Mouse (Mus musculus) forebrain, embryonic 15.5 days (tissue): Measurements from ENCODE around the gene Tet3. TPM values are rescaled to one million over a fixed set of nuclear protein-coding genes. Genes with fewer than 3 reads are reported as not detected.
A peak's percentile ranks its signal among the peaks of the same experiment; 100 is the strongest.

ENCODE experiments used
- ATAC-seq: fragments of 200-750 bp; cut with Nextera tagmentation; replicated peaks from 2 replicates; pipeline ENCODE4 v1.8.0; 2017; ENCODE audit warnings: mild to moderate bottlenecking, moderate TSS enrichment, moderate library complexity
- H3K27ac ChIP-seq: fragments of 300-500 bp; sonication (generic); replicated peaks from 2 replicates; pipeline ENCODE4 v1.5.1; 2015; ENCODE audit warnings: mild to moderate bottlenecking, inconsistent platforms
- H3K27me3 ChIP-seq: fragments of 300-500 bp; sonication (generic); 2 replicates; pipeline ENCODE4 v1.6.1; 2015; ENCODE audit warnings: inconsistent platforms
- H3K36me3 ChIP-seq: fragments of 300-500 bp; sonication (generic); 2 replicates; pipeline ENCODE4 v1.6.1; 2015; ENCODE audit warnings: mild to moderate bottlenecking, inconsistent platforms
- H3K4me1 ChIP-seq: fragments of 300-500 bp; sonication (generic); 2 replicates; pipeline ENCODE4 v1.6.1; 2015; ENCODE audit warnings: inconsistent platforms
- H3K4me2 ChIP-seq: fragments of 300-500 bp; sonication (generic); replicated peaks from 2 replicates; pipeline ENCODE4 v1.6.1; 2015; ENCODE audit warnings: mild to moderate bottlenecking, inconsistent platforms
- H3K4me3 ChIP-seq: fragments of 300-500 bp; sonication (generic); 2 replicates; pipeline ENCODE4 v1.5.1; 2015; ENCODE audit warnings: mild to moderate bottlenecking, inconsistent platforms
- H3K9ac ChIP-seq: fragments of 300-500 bp; sonication (generic); replicated peaks from 2 replicates; pipeline ENCODE4 v1.6.1; 2015; ENCODE audit warnings: mild to moderate bottlenecking, inconsistent platforms
- H3K9me3 ChIP-seq: fragments of 300-500 bp; sonication (generic); 2 replicates; pipeline ENCODE4 v1.6.1; 2016; ENCODE audit warnings: inconsistent platforms
- WGBS: fragments of 180-500 bp; shearing (Covaris S2); methylation state at CpG from one replicate; pipeline ENCODE4 v1.1.7; 2015; ENCODE audit warnings: mixed read lengths; 5-methylcytosine and 5-hydroxymethylcytosine counted together
- polyA plus RNA-seq: library from polyadenylated mRNA; unstranded; fragments of >200 nt; fragmentation: Nextera tagmentation; extraction: Ambion mirVana; gene quantifications from 2 replicates; pipeline ENCODE4 v1.2.1, GENCODE M21; 2015

Tet3 gene
- 71.3 and 73.7 TPM in 2 replicates for polyA plus RNA-seq

DNA sequence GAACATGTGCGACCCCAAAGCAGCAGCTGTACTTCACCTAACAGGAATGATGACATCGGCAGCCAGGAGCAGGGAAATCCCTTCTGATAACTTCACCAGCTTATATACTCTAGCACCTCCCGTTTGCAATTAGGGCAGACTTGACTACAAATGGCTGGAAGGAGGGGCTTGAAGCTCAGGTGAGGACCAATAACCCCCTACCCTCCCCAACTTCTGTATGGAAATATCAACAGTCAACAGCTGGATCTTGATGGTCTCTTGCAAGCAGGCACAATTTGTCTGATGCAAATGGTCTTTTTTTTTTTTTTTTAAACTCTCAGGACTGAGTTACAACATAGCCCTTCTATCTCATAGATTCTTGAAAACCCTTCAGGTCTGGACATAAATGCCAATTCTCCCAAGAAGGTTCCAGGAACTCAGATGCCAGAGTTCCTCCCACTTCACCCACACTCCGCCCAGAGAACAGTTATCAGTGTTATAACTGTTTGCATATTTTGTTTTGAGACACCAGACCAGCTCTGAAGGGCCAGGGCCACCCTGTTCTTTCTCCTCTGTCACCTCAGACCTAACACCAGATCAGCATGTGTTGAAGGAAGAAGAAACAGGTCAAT is at the start of gene Tet3:
TSS of gene Tet3 (minus strand) at position 51 of the 611 bp plus-strand sequence.
- H3K27ac ChIP-seq, result no peak within 1 kb of the TSS
- ATAC-seq, result no peak
- H3K27me3 ChIP-seq, result no peaks in the 10 kb centered on the region
- WGBS, result 81% methylated on average over 4 of the region's 4 CpGs
- H3K36me3 ChIP-seq, result no peaks in the 10 kb centered on the region
- no peak within 1 kb of the TSS for H3K4me3 ChIP-seq
- no peaks in the 10 kb centered on the region for H3K9me3 ChIP-seq
- no peak within 1 kb of the TSS for H3K9ac ChIP-seq
- H3K4me2 ChIP-seq, result no peak within 1 kb of the TSS
- peaks cover 22% of the 10 kb centered on the region for H3K4me1 ChIP-seq

DNA sequence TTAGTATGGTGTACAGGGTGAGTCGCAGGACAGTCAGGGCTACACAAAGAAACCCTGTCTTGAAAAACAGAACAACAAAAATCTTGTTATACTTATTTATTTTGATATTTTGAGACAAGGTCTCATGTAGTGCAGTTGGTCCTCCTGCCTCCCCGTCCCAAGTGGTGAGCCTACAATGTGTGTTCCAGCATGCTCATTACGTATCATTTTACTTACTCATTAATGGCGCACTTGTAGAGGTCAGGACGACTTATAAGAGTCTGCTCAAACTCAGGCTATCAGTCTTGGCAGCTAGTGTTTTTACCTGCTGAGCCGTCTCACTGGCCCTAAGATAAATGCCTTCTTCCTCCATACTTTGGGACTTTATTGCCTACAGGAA is 48.3 kb upstream of the Tet3 start:
- Histone ChIP-seq H3K9ac (peak overlapping the region; percentile 44), H3K27ac (peak overlapping the region; percentile 97), H3K4me2 (peak overlapping the region; percentile 74), H3K27me3 (no peaks in the 10 kb centered on the region), H3K4me1 (peaks cover 17% of the 10 kb centered on the region), H3K9me3 (no peaks in the 10 kb centered on the region), H3K36me3 (no peaks in the 10 kb centered on the region), H3K4me3 (peak overlapping the region; percentile 92)
- no peak; the same call in 1 of the 2 replicates for ATAC-seq
- 27% methylated on average over 6 of the region's 6 CpGs for WGBS

DNA sequence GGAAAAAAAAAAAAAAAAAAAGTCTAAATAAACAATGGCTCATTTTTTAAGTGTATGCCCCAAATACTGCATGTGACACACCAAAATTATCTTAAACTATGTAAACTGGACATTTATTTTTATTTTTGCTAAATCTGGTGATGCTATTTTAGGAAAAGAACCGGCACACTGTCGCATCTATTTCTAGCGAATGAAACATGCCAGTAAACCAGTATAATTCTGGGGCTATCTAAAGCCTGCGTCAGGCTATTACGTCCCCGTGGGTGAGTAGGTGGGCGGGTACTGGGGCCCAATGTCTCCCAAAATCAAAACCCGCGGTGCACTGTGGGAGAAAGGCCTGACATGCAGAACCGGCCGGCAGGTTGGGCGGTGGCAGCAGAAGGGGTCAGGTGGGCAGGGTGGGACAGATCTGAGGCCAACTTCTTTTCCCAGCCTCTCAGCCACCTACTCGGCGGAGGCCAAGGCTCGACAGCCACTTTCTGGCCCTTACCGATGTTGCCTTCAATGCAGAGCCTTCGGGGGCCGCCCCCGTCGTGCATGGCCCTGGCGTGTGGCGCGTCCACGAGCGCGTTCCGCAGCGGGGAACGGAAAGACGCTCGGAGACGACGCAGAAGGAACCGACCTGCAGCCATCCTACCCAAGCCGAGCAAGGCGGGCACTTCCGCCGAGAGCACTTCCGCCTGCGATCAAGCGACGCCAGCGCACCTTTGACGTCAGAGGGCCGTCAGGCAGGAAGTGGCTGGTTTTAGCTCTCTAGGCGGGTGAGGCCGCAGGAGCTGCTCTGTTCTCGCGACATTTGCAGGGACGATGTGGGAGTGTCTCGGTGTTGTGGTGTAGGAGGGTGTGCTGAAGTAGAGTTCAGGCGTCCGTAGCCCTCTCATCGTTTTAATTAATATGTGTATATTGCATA is 47.6 kb upstream of the Tet3 start, which contains the start of gene Dguok:
TSS of gene Dguok (minus strand) at position 712 of the 910 bp plus-strand sequence.
- H3K4me3 ChIP-seq, result peak within 1 kb of the TSS; percentile 92
- H3K4me2 ChIP-seq, result peak within 1 kb of the TSS; percentile 74
- H3K36me3 ChIP-seq, result no peaks in the 10 kb centered on the region
- peaks cover 17% of the 10 kb centered on the region for H3K4me1 ChIP-seq
- H3K27ac ChIP-seq, result peak within 1 kb of the TSS; percentile 97
- H3K9ac ChIP-seq, result peak within 1 kb of the TSS; percentile 89
- H3K9me3 ChIP-seq, result no peaks in the 10 kb centered on the region
- no peaks in the 10 kb centered on the region for H3K27me3 ChIP-seq
- WGBS, result under 1% methylated on average over 54 of the region's 54 CpGs
- ATAC-seq, result peak; percentile 100

DNA sequence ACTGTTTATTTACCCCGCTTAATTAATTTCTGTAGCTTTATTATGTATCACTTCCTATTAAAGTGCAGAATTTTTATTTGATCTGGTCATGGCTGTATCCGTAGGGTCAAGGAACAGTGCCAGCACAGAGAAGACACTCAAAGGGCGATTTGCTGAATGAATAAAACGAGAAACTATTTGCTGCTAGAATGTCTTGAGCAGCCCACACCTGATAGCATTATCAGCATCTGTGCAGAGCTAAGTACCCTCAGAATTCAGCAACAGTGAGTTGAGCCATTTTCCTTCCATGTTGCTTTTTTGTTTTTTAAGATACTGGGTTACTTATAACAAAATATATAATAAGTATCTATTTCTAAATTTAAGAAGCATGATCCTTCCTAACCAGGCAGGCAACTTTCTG is 46.7 kb upstream of the Tet3 start:
- Histone ChIP-seq H3K9me3 (no peaks in the 10 kb centered on the region), H3K27ac (peak overlapping the region; percentile 97; the same call in 1 of the 2 replicates), H3K4me2 (peak overlapping the region; percentile 74; the same call in 1 of the 2 replicates), H3K9ac (peak overlapping the region; percentile 89), H3K4me3 (peak overlapping the region; percentile 92; the same call in 1 of the 2 replicates), H3K36me3 (no peaks in the 10 kb centered on the region), H3K27me3 (no peaks in the 10 kb centered on the region), H3K4me1 (peaks cover 17% of the 10 kb centered on the region)
- WGBS, result 92% methylated on average over 4 of the region's 4 CpGs
- ATAC-seq, result no peak

DNA sequence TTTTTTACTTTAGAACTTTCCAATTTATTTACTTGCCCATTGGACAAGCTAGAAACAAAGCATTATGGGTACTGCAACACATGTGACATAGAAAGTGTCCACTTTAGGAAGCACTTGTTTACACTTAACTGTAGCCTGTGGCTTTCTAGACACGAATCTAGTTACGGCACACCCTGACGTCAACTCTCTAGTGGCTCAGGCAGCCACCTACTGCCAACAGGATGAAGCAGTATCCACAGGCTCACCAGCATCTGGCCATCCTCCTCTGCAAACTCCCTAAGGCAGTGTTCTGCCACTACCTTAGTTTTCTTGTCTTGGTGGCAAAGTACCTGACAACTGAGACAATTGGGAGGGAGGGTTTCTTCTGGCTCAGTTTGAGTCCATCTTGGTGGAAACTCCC is 44.5 kb upstream of the Tet3 start:
- Histone ChIP-seq H3K9me3 (no peaks in the 10 kb centered on the region), H3K4me2 (no peak overlapping the region), H3K9ac (no peak overlapping the region), H3K27me3 (no peaks in the 10 kb centered on the region), H3K4me1 (peaks cover 17% of the 10 kb centered on the region), H3K27ac (no peak overlapping the region), H3K36me3 (peaks cover 5% of the 10 kb centered on the region; the same call in 1 of the 2 replicates), H3K4me3 (no peak overlapping the region)
- no peak for ATAC-seq
- WGBS, result 90% methylated on average over 3 of the region's 3 CpGs

DNA sequence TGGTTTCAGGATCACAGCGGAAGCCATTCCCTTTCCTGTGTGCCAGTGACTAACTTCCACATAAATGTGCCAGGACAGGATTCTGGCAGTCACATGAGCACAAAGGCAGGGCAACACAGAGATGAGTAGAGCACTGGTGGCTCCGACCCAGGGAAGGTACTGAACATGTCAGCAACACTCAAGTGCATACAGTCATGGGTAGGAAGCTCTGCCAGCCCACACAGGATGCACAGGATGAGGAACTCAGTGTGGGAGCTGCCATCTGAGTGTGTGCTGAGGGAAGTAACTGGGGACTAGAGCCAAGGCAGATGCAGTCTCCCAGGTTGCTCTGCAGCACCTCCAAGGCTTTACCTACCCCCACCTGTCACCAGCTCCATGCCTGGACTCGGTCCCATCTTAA is 43.8 kb upstream of the Tet3 start:
- Histone ChIP-seq H3K27me3 (no peaks in the 10 kb centered on the region), H3K36me3 (peaks cover 5% of the 10 kb centered on the region; the same call in 1 of the 2 replicates), H3K4me3 (no peak overlapping the region), H3K9ac (no peak overlapping the region), H3K4me1 (peaks cover 17% of the 10 kb centered on the region), H3K9me3 (no peaks in the 10 kb centered on the region), H3K27ac (no peak overlapping the region), H3K4me2 (no peak overlapping the region)
- 92% methylated on average over 3 of the region's 3 CpGs for WGBS
- no peak for ATAC-seq

DNA sequence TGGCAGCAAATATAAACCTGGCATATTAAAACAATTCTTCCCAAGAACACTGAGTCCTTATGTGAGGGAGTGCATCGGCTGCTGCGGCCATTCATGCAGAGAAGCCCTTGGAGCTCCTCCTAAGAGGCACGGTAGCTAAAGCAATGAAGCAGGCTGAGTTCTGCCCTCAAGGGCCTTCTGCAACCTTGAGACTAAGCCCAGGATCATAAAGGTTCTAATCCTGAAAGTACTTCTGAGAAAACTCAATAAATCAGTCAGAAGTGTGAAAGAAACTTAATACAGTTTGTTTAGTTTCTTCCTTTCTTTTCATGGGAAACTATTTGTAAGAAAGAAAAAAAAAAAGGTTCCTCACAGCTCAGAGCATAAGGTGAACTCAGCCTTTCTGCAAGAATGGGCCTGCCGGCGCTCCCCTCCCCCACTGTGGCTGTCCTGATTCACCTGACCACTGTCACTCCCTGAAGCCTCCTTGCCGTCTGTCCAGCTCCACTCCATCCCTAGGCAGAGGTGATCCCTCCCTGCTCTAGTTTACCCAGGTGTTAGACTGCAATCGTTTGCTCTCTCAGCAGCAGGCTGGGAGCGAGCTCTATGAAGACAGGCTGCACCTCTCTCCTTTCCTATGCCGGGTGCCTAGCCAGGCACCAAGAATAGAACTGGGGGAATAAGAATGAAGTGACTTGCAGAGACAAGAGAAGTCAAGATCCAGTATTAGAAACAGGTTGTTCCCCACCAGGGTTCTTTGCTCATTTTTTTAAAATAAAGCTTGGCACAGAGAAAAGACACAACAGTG is 42.8 kb upstream of the Tet3 start:
- Histone ChIP-seq H3K4me3 (no peak overlapping the region), H3K4me2 (no peak overlapping the region), H3K36me3 (peaks cover 5% of the 10 kb centered on the region; the same call in 1 of the 2 replicates), H3K4me1 (peaks cover 14% of the 10 kb centered on the region), H3K27me3 (no peaks in the 10 kb centered on the region), H3K27ac (no peak overlapping the region), H3K9ac (no peak overlapping the region), H3K9me3 (no peaks in the 10 kb centered on the region)
- WGBS, result 66% methylated on average over 9 of the region's 9 CpGs
- no peak for ATAC-seq

DNA sequence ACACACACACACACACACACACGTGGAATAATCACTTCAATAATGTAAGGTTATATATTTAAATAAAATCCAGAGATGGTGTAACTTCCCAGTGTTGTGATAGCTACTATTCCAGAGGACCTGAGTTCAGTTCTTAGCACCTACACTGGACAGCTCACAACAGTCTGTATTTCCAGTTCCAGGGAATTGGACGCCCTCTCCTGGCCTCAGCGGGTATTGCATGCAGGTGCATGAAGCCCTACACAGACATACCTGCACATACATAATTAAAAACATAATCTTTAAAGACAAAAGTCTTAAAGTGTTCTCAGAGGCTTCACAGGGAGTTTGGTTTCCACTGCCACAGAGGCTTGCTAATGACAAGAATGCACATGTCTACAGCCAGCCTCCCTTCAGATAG is 41.6 kb upstream of the Tet3 start:
- Histone ChIP-seq H3K9ac (no peak overlapping the region), H3K4me1 (peaks cover 9% of the 10 kb centered on the region; the same call in 1 of the 2 replicates), H3K4me2 (no peak overlapping the region), H3K27ac (no peak overlapping the region), H3K36me3 (peaks cover 5% of the 10 kb centered on the region; the same call in 1 of the 2 replicates), H3K9me3 (no peaks in the 10 kb centered on the region), H3K27me3 (no peaks in the 10 kb centered on the region), H3K4me3 (no peak overlapping the region)
- no peak for ATAC-seq
- 69% methylated on average over 3 of the region's 3 CpGs for WGBS

DNA sequence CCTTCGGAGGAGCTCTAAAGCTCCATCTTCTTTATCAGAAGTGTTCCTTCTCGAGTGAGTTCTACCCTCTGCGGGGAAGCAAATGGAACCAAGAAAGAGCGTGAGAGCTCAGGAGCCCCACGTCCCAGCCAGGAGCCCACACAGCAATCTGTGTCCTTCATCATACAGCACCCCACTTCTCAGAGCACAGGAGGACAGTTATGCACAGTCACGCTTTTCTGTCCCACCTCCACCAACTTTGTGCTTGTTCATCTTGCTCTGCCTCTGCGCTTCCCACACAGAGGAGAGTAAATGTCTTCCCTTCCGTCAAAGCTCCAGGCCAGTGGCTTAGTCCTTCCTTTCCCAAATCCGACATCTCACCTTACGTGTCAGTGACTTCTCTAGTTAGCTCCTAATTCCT is 40.2 kb upstream of the Tet3 start:
- WGBS, result 95% methylated on average over 10 of the region's 10 CpGs

DNA sequence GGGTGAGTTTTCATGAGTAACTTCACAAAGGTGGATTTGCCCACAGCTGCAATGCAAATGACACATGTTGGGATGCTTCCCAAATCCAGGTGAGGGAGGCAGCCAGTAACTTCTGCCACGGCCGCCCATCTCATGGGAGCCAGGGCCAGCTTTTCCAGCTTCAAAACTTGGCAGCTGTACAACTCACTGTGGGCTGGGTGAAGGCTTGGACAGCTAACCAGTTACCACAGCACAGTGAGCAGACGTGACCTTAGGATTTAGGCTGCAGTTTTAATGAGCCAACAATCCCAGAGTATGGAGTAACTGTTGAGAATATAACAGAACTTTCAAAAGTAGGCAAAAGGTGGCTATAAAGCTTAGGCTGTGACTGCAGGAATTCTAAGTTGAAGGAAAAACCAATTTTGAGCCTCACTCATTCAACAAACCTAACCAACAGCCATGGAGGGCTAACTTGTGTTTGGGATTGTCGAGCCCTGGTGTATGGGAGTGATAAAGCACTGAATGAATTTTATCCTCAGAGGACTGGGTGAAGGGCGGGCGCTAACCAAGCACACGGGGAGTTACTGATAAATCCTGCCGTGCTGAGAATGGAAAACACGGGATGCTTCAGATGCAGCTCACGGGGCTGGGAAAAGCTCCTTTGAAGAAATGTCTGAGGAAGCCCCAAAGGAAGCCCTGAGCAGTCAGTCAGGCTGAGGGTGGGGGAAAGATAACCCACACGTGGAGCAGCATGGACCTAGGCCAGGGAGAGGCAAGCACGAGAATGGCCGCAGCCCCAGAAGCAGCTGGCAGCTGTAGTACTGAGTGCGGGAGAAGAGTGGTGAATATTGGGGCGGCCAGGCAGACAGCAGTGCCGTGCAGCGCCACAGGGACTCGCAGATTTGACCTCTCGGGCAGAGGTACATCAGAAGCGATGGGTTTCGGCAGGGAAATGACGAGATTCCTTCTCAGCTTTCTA is 38.1 kb upstream of the Tet3 start:
- Histone ChIP-seq H3K4me1 (0 out of 2 replicates have a peak, but pooled peaks cover 3% of the 10 kb centered on the region), H3K9ac (no peak overlapping the region), H3K27me3 (no peaks in the 10 kb centered on the region), H3K9me3 (no peaks in the 10 kb centered on the region), H3K4me3 (no peak overlapping the region), H3K4me2 (no peak overlapping the region), H3K27ac (no peak overlapping the region), H3K36me3 (peaks cover 11% of the 10 kb centered on the region)
- ATAC-seq, result no peak
- 84% methylated on average over 22 of the region's 22 CpGs for WGBS

More for the DNA sequence above, 40.2 kb upstream of the Tet3 start:
- ATAC-seq, result no peak
- H3K27me3 ChIP-seq, result no peaks in the 10 kb centered on the region
- H3K4me2 ChIP-seq, result no peak overlapping the region
- no peak overlapping the region for H3K4me3 ChIP-seq
- H3K9me3 ChIP-seq, result no peaks in the 10 kb centered on the region
- H3K36me3 ChIP-seq, result peaks cover 5% of the 10 kb centered on the region; the same call in 1 of the 2 replicates
- no peak overlapping the region for H3K9ac ChIP-seq
- no peak overlapping the region for H3K27ac ChIP-seq
- 0 out of 2 replicates have a peak, but pooled peaks cover 3% of the 10 kb centered on the region for H3K4me1 ChIP-seq
